Mouse (Mus musculus): ENCODE measurements at regions not wholly inside any gene's neighbourhood (a gene's known extent, or its start where the extent isn't known, plus 50 kb on each side); places are given as distances from the start of the nearest gene placed in this dataset.

DNA sequence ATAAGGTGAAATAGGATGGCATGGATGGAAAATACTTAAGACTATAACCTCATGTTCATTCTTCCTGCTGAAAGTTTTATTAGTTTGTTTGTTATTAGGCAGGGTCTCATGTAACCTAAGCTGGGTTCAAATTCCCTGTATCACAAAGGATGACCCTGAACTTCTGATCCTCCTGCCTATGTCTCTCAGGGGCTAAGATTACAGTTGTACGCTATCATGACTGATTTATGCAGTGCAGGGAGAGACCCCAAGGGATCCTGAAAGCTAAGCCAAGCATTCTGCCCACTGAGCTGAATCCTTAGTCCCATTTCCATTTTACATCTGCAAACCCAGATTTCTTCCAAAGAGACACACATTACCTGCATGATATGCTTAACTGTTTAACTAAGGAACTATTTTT lies 166.4 kb upstream of the Tbl1xr1 start:
- TF ChIP-seq CTCF (IDR thresholded peaks at IDR 0.05) (no peak), POLR2A (IDR thresholded peaks at IDR 0.05; ENCODE audit: insufficient read depth, low read depth, low read length) (no peak)
